Mouse (Mus musculus): ENCODE measurements at regions not wholly inside any gene's neighbourhood (a gene's known extent, or its start where the extent isn't known, plus 50 kb on each side); places are given as distances from the start of the nearest gene placed in this dataset.
"Not testable (repeated sequence)": the region's sequence is repeated elsewhere in the genome, so short reads cannot be mapped to it uniquely, and the experiment has no call there.

DNA sequence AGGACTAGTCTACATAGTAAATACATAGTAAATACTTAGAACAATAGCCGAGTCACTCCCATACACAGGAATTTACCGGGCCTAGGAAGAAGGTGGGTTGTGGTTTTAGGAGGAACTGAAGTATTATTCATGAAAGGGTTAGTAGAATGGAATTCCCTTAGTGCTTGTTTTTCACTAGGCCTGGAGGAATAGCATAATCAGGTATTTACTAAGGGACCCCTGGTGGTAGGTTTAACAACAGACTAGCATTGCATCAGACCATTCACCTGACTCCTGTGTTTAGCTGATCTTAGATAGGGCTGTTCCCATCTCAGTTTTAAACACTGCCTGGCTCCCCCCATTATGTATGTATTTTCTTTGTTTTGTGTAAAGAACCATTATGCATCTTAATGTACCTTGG, 339.0 kb downstream of the Dync2h1 start:
- DNase-seq (ENCODE audit: low read depth, low spot score) = peak; percentile 50

DNA sequence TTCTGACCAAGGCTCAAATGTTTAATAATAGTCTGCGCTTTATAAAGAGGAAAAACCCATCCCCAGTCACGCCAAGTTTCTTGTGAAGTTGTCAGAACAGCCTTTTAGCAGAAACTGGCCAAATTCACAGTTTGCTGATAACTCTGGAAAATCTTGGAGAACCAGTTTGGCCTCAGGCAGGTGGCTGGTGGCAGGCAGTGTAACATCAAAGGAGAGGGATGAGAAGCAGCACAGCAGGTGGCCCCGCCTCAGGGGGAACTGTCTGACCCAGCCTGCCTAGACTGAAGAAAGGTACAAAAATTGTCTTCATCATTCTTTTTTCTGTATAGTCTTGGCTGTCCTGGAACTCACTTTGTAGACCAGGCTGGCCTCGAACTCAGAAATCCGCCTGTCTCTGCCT, 349.3 kb downstream of the Dync2h1 start:
- DNase-seq (ENCODE audit: low read depth, low spot score) = peak; percentile 50

DNA sequence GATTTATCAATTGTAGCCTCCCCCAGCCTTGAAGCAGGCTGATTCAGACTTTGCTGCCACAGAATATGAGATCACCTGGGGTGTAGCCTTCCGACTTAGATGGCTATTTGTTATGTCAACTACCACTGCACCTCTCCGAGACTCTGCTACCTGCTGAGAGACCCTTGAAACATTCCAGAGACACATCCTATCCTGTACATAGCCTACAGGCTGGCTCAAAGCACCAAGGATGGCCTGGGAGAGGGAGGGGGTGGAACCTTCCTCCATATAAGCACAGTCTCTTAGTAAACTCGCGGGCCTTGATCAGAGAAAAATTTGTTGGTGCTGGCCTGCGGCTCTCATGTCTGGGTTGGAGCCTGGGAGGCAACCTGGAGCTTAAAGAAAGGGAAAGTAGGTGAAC, 349.8 kb downstream of the Dync2h1 start:
- peak; percentile 57 for DNase-seq (ENCODE audit: low read depth, low spot score)

DNA sequence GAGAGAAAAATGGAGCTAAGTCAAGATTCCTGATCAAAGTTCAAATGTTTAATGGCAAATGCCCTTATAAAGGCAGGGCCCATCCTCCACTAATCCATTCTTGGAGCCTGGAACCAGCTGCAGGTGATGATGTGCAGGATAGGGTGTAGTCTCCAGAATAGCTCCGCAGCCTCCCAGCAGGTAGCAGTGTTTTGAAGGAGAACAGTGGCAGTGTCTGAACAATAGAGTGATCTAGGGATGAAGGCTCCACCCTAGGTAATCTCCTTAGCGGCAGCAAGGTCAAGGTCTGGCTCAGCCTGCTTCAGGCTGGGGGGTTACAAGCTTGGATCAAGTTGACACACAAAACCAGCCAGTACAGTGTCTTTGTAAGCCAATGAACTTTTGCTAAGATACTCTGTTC, 351.4 kb downstream of the Dync2h1 start:
- peak; percentile 87 for DNase-seq (ENCODE audit: low read depth, low spot score)

DNA sequence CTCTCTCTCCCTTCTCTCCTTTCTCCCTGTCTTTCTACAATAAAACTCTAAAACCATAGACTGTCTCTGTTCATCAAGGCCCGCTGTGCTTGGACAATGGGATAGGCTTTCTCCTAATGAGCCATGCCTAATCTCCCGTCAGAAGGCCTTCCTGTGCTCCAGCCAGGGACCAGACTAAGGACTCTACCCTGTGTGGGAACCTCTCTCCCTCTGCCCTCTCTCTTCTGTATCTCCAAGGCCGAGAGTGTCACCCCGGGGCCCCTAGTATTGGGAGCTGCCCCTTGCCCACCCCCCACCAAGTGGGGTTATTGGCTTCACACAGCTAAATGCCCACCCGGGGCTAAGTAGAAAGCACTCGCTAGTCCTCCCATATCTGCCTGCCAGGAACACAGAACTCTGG, 352.6 kb downstream of the Dync2h1 start:
- DNase-seq (ENCODE audit: low read depth, low spot score) = not testable (repeated sequence)

DNA sequence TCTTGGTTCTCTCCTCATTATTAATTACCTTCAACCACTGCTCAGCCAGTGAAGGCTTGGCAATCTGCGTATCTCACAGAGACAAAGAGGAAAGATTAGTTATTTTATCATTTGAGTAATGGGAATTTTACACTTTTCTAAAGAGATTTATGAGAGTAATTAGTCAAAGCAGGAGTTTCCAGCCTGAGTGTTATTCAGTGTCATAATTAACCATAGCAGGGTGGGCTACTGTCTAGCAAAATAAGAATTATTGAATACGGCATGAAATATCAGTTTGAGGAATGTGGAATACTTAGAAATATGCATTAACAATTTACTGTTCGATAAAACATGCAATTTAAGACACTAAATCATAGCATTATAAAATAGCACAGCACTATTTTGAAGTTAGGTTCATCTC, 357.7 kb downstream of the Dync2h1 start:
- DNase-seq (ENCODE audit: low read depth, low spot score) = no peak

DNA sequence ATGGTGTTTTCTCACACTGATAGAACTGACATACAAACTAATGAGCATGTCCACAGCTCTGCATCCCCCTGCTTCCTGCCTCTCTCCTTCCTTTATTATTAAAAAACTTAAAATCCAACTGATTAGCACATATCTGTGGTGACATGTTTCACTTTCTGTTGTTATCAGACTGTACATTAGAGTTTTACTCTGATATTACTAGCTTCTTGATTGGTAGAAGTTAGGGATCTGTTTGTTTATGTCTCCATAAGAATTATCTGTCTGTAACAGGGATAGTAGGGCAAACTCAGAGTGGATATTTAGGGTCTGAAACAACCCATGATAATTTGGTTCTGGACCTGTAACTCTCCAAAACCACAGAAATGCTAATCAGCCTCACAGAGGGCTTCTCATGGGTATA, 358.6 kb downstream of the Dync2h1 start:
- no peak for DNase-seq (ENCODE audit: low read depth, low spot score)

DNA sequence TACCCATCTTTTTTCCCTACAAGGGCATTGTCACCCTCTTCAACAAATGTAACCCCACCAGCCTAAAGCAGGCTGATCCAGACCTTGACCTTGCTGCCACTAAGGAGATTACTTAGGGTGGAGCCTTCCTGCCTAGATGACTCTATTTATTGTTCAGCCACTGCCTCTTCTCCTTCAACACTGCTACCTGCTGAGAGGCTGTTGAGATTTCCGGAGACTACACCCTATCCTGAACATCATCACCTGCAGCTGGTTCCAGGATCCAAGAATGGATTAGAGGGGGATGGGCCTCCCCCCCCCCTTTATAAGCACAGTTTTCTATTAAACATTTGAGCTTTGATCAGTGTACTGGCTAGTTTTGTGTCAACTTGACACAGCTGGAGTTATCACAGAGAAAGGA, 360.3 kb downstream of the Dync2h1 start:
- peak; percentile 91 for DNase-seq (ENCODE audit: low read depth, low spot score)

DNA sequence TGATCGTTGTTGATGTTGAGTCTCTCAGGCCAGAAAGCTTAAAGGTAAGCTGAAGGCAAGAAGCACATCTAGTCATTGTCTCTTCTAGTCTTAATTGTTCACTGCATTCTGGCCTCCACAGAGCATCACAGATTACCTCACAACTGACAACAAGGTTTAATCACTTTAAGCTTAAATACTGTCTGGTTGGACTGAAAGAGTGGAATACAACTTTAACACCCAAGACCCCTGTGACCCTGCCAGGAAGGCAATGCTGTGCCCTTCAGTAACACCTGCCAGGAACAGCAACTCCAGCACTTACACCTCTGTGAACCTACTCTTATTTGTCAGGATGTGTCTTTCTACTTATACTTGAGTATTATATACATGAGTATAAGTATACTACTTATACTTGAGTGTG, 360.7 kb downstream of the Dync2h1 start:
- DNase-seq (ENCODE audit: low read depth, low spot score) = peak; percentile 62

DNA sequence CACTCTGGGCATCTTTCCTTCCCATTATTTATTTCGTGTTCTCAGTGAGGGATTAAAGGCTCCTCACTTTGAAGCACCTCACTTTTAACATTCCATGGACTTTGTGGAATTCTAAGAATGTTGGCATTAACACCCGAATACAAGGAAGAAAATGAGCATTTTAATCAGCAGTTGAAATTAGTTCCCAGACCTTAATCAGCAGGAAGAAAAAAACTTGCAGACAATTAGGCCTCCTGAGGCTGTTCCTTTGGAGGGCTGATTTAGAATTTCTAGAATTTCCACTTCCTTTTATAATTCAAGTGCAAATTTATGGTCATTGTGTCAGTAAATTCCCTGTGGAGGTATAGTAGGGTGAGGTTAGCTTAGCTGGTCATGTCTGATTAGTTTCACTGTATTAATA, 407.6 kb downstream of the Dync2h1 start:
- peak; percentile 26 for DNase-seq (ENCODE audit: low read depth, low spot score)

DNA sequence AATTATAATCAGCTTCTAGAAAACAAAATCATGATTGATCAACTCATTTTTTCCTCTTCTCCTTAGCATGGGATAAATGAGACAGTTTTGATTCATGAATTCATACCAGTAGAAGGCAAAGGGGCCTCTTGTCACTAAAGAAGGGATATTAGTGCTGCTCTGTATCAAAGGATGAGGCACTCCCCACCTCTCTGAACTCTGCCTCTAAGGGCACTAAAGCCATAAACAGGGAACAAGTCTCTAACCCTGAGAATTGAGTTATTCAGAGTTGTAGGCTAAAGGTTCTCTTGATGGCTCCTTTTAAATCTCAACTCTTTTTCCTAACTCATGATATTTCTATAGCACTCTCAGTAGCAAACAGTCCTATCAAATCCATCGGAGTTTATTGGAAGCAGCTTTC, 442.8 kb downstream of the Dync2h1 start:
- no peak for DNase-seq (ENCODE audit: low read depth, low spot score)

DNA sequence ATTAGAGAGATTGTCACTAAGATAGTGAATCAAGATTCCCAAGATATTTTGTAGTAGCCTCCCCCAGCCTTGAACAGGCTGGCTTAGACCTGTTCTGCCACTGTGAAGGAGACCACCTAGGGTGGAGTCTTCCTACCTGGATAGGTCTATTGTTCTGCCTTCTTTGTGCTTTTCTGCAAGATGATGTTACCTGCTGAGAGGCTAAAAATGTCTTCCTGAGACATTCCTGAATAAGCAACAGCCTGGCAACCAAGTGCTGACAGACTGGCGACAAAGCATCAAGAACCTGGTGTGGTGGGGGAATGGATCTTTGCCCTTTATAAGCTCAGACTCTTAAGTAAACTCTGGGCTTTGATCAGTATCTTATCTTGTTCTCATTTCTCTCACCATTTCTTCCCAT, 447.8 kb downstream of the Dync2h1 start:
- peak; percentile 86 for DNase-seq (ENCODE audit: low read depth, low spot score)

DNA sequence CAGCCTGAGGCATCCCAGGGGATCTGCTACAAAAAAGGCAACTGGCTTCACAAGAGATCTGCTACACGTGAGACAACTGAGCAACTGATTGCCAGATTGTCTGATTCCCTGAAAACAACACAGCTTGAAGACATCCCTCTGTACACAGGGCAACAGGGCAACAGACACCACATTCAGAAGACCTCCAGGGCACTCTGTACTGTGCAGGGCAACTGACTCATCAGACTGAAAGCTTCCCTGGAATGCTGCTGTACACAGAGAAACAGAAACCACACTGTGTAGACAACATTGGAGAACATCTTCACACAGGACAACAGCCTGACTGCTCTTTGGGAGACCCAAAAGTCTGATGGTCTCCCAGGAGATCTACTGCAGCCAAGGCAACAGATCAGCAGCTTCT, 456.8 kb upstream of the Ddi1 start:
- no peak for DNase-seq (ENCODE audit: low read depth, low spot score)

DNA sequence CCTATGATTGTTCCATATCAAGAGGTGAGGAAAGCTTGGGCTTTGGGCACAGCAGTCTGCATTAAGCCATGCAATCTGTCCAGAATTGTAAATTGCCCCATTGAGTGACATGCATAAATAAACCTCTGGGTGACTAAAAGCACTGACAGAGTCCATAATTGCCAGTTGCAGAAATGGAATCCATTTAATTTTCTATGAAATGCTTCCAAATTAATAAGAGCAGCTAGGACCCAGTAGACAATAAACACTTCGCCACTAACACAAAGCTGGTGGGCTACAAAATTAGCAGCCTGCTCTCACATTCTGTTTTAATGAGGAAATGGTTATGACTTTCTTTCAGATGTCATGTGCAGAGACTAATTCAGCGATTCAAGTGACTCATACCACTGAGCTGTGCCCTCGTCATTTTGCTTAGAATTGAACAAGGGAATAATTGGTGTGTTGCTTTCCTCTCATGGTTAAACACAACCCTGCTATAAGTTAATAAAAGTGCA, 407.6 kb upstream of the Ddi1 start:
- no peak for DNase-seq (ENCODE audit: low read depth, low spot score)

DNA sequence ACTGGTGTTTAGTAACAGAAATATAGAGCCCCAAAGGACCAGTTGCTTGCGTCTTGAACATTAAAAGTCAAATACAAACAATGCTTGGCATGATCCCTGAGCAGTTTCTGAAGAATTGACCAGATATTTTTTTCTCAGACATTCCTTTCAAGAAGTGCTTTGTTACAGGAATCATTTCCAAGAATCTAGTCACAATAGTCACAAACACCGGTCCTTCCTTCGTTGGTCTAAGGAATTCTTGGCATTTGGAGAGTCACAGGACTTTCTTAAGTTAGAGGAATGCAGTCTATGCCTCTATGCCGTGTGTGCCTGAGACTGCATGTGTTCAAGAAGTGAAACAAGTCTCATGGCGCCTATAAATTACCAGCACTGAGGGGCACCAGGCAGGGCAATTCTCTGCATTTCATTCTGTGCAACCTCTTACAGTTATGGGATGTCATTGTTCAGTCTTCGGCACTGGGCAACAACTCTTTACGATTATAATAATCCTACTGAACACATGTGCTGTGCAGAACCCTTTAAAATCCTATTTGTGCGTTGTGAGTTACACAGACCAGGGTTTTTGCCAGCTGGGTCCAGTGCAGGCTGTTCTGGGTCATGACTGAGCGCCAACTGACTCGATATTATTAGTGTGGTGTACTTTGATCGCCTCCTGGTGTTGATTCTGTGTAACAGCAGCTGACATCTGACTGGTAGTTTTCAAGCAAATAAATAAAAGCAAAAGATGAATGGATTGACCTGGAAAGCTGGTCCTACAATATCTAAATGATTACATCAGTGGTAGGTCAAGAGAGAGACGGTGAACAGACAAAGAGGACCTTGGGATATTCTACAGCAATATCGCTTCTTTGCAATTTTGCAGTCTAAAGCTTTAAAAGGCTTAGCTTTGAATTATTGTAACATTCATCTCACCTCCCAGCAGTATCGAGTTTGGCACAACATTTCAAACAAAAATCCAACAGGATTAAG, 398.6 kb upstream of the Ddi1 start:
- peak; percentile 64 for DNase-seq (ENCODE audit: low read depth, low spot score)

DNA sequence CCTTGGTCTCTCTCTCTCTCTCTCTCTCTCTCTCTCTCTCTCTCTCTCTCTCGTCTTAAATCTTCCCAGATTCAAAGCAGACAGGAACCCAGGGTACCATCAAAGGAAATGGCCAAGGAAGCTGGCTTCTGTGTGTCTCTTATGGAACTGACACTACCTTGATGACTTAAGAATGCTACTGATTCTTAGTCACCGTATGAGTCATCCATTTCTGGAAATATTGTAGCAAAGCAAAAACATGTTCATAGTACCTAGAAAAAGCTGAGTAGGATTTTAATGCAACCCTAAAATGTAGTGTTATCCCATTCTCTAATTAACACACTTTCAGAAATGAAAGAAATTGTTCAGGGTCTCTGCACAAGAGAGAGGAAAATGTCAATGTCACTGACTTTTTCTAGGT, 396.0 kb upstream of the Ddi1 start:
- DNase-seq (ENCODE audit: low read depth, low spot score) = no peak

DNA sequence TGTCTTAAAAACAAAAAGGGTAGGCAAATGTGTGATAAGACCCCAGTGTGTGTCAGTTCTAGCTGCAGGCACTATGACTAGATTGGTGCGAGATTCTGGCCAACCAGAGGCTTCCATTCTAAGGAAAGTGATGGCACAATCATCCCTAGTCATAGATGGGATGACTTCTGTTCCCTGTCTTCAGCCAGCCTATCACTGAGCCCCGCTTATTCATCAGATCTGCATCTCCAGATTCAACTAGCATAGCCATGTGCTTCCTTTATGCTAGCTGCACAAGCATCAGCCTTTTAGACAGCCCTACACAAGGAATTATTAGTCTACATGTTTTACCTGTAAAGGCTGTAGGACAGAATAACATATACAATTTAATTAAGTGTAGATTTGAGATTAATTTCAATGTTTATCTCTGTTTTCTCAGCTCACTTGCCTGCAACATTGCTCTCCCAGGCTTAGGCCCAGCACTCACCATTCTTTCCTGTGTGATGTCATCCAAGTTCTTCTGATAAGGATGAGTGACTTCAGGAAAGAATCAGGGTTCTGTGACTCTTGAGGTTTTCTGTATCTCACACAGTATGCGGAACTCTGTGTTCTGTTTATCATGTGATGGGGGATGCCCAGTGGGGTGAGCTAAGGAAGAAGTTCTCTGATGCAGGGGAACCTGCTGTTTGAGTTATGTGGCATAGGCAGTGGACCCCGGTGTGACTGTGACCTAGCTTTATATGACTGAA, 382.8 kb upstream of the Ddi1 start:
- DNase-seq (ENCODE audit: low read depth, low spot score) = no peak

DNA sequence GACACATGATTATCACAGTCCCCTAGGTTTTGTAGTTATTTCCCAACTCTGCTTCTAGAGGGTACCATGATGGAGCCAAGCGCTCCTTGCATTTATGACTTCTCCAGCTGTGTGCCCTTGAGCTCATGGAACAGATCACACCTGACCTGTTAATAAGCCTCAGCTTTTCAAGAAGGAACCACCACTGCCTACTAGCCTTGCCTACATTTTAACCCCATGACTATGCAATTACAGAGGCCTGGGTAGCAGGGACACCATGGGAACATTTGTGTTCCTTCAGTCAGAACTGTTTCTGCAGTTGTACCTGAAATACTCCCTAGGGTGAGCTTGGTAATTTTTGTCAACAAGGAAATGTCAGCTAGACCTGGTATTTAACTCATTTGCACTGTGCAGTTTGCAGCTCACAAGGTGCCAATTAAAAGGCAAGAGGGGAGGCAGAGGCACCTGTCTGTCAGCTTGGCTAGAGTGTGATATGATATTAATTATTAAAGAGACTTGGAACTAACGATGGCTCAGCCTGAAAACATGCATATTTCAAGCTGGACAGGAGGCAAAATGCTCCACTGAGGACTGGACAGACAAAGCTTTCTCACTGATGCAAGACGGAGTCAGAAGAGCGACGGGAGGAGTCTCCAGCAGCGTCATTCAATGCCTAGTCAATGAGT, 382.1 kb upstream of the Ddi1 start:
- no peak for DNase-seq (ENCODE audit: low read depth, low spot score)

DNA sequence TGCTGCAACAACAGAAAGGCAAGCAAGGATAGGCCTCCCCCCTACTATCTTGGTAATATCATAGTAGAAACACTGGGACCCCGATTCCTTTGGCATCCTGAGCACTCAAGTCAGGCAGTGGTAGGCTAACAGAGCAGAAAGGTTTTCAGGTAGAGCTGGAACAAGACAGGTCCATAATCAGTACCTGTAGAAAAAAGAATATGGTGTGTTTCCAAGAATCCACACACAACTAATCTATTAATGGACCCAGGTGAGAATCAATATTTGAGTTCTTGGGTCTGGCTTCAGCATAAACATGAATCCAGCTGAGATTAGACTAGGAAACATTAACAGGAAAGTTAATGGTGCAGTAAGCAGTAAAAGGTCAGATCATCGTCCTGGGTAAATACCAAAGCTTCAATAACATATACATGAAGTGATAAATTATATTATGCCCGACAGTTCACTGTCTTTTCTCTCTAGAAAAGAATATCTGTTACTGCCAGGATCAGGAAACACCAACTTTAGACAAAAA, 376.2 kb upstream of the Ddi1 start:
- DNase-seq (ENCODE audit: low read depth, low spot score) = no peak

DNA sequence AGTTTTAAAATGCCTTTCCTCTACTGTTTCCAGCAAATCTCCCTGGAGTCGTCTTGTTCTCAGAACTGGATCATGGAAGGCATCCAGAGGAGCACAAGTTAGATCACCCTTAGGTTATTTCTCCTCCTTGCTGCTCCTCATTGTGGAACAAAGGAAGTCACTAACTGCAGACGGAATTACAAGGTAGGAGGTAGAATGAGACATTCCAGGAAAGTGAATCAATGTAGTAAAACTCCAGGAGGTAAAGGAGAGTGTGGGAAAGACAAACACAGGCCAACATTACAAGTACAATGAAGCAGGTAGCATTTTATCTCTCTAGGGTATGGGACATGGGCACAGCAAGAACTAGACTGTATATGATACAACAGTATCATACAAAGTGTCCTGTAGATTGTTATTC, 375.7 kb upstream of the Ddi1 start:
- no peak for DNase-seq (ENCODE audit: low read depth, low spot score)

DNA sequence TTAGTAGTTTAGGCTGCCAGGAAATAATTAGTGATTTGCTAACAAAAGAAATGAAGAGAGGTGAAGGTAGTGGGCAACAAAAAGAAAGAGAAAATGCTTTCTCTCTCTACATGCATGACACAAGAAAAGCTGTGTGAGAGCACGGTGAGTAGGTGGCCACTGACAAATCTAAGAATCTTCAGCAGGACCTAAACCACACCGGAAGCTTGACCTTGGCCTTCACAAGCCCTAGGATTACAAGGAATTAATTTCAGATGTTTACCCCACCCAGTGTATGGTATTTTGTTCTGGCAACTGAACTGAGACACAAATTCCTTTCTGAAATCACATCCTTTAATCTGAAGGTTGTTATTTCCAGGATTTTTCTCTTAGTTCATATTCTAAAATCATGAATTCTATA, 347.5 kb upstream of the Ddi1 start:
- DNase-seq (ENCODE audit: low read depth, low spot score) = no peak

DNA sequence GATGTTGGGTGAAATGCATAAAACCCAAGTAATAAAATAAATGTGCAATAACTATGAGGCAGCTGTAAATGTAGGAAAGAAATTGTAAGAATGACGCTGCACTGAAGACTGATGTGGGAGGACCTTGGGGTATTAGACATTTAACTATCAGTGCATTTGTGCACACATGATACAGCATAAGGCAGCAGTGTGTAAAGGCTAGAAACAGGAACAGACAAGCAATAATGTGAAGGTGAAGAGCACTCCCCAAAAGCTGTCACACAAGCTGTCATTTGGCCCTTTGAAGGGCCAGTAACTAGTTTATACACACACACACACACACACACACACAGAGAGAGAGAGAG, 339.6 kb upstream of the Ddi1 start:
- DNase-seq (ENCODE audit: low read depth, low spot score) = no peak

All from ES-CJ7 (cell line).